Mouse (Mus musculus): ENCODE measurements around the gene Nek10. TPM values are rescaled to one million over a fixed set of nuclear protein-coding genes. Genes with fewer than 3 reads are reported as not detected.

Nek10 gene
- polyA plus RNA-seq, 1 experiment from 2014 or later = 0.24 TPM

GRCm38 (mm10) chr14:15061496-15061895 is 258.3 kb downstream of the Nek10 start:
- no peak overlapping the region for H3K4me3 ChIP-seq (ENCODE audit: low read depth, low read length)
- 63% methylated on average over 2 of the region's 2 CpGs for WGBS
- H3K9me3 ChIP-seq (ENCODE audit: low read length) = no peaks in the 10 kb centered on the region
- no peak overlapping the region for H3K27ac ChIP-seq (ENCODE audit: low read length)
- no peak for DNase-seq (ENCODE audit: low spot score)
- H3K9ac ChIP-seq (replicated peaks; ENCODE audit: low read depth) = no peak overlapping the region
- no peaks in the 10 kb centered on the region for H3K4me1 ChIP-seq (ENCODE audit: insufficient read depth, low read depth, low read length)
- H3K36me3 ChIP-seq (ENCODE audit: insufficient read depth, low read length) = no peaks in the 10 kb centered on the region
- H3K4me2 ChIP-seq (replicated peaks; ENCODE audit: low read depth, low read length) = no peak overlapping the region
- ATAC-seq = no peak
- H3K27me3 ChIP-seq (replicated peaks; ENCODE audit: insufficient read depth, low read length) = no peaks in the 10 kb centered on the region
- TF ChIP-seq CTCF (IDR thresholded peaks at IDR 0.05) (no peak), EP300 (IDR thresholded peaks at IDR 0.05) (no peak)

Other genes with a start within 250 kb of the Nek10 start
- 7.4 and 7.9 TPM in 2 replicates for gene Slc4a7, start 101.1 kb upstream of the Nek10 start, polyA plus RNA-seq (2015; fragmentation: Nextera tagmentation; extraction: Ambion mirVana)

Measured in lung, postnatal 0 days (tissue).